Mouse (Mus musculus) embryonic facial prominence, embryonic 12.5 days (tissue): Measurements from ENCODE around the gene Elavl4. TPM values are rescaled to one million over a fixed set of nuclear protein-coding genes. Genes with fewer than 3 reads are reported as not detected.

Source experiments
- ATAC-seq: fragments of 200-750 bp; cut with Nextera tagmentation; 2 replicates; pipeline ENCODE4 v1.8.0; 2017; ENCODE audit not compliant: insufficient number of reproducible peaks, insufficient read depth, low FRiP score, low TSS enrichment
- H3K27ac ChIP-seq: fragments of 300-500 bp; sonication (generic); 2 replicates; pipeline ENCODE4 v1.5.1; 2016; ENCODE audit warnings: mild to moderate bottlenecking
- H3K27me3 ChIP-seq: fragments of 300-500 bp; sonication (generic); 2 replicates; pipeline ENCODE4 v1.6.1; 2016; ENCODE audit warnings: mild to moderate bottlenecking, moderate library complexity
- H3K36me3 ChIP-seq: fragments of 300-500 bp; sonication (generic); 2 replicates; pipeline ENCODE4 v1.6.1; 2016; ENCODE audit warnings: mild to moderate bottlenecking
- H3K4me1 ChIP-seq: fragments of 300-500 bp; sonication (generic); 2 replicates; pipeline ENCODE4 v1.6.1; 2016
- H3K4me2 ChIP-seq: fragments of 300-500 bp; sonication (generic); replicated peaks from 2 replicates; pipeline ENCODE4 v1.6.1; 2016; ENCODE audit warnings: mild to moderate bottlenecking, moderate library complexity
- H3K4me3 ChIP-seq: fragments of 300-500 bp; sonication (generic); 2 replicates; pipeline ENCODE4 v1.5.1; 2016; ENCODE audit warnings: mild to moderate bottlenecking
- H3K9ac ChIP-seq: fragments of 300-500 bp; sonication (generic); 2 replicates; pipeline ENCODE4 v1.6.1; 2016; ENCODE audit warnings: mild to moderate bottlenecking, moderate library complexity
- H3K9me3 ChIP-seq: fragments of 300-500 bp; sonication (generic); 2 replicates; pipeline ENCODE4 v1.6.1; 2016; ENCODE audit warnings: mild to moderate bottlenecking, moderate library complexity
- WGBS: fragments of 180-500 bp; shearing (Covaris S2); methylation state at CpG from one replicate; pipeline ENCODE4 v1.1.7; 2016; 5-methylcytosine and 5-hydroxymethylcytosine counted together
- polyA plus RNA-seq: library from polyadenylated mRNA; unstranded; fragments of >200 nt; fragmentation: Nextera tagmentation; extraction: Ambion mirVana; gene quantifications from 2 replicates; pipeline ENCODE4 v1.2.1, GENCODE M21; 2016

Gene Elavl4
- polyA plus RNA-seq, 1 experiment from 2014 or later, result 64.8 TPM

DNA sequence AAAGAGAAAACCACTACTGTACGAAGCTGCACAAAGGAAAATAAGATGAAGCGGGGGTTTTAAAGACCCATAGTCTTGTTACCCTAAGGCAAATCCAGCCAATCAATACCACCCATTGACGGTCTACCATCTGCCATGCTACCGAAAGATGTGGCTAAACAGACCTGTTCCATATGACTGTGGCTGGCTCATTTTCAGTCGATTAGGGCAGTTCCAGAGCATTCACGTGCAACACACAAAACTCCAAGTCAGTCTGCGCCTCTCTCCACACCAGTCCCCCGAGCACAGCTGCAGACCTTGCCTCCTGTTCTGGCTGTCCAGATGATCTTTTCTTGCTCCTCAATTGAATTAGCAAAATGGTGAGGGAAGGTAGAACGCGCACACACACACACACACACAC, 59.2 kb downstream of the Elavl4 start:
- Histone ChIP-seq H3K9me3 (no peaks in the 10 kb centered on the region), H3K36me3 (no peaks in the 10 kb centered on the region), H3K27ac (no peak overlapping the region), H3K9ac (no peak overlapping the region), H3K4me1 (no peaks in the 10 kb centered on the region), H3K27me3 (no peaks in the 10 kb centered on the region), H3K4me3 (no peak overlapping the region), H3K4me2 (no peak overlapping the region)
- ATAC-seq, result peak; percentile 60; the same call in 1 of the 2 replicates
- WGBS, result 22% methylated on average over 10 of the region's 10 CpGs

DNA sequence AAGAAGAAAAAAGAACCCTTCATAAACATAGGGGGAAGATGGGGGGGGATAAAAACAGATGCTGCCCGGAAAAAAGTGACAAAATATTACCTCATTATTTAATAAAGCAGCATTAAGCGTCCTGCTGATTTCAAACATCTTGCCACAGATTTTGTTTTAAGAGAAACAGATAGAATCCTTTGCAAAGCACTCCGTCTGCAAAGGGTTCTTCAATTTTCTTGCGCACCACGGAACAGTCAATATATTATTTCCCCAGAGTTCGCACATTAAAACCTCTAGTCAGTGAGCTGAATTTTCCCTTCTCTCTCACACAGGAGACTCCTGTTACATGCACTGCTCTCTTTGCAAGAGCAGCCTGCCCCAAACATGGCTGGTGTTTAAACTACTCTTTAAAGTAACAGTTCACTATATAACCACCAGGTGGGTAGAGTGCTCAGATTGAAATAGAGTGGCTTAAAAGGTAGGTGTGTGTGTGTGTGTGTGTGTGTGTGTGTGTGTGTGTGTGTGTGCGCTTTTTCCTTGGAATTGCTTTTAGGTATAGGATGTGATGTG, 61.1 kb downstream of the Elavl4 start:
- Histone ChIP-seq H3K4me3 (no peak overlapping the region), H3K9me3 (no peaks in the 10 kb centered on the region), H3K27me3 (no peaks in the 10 kb centered on the region), H3K36me3 (no peaks in the 10 kb centered on the region), H3K4me1 (0 out of 2 replicates have a peak, but pooled peaks cover 5% of the 10 kb centered on the region), H3K9ac (no peak overlapping the region), H3K27ac (no peak overlapping the region), H3K4me2 (no peak overlapping the region)
- ATAC-seq, result no peak
- 69% methylated on average over 7 of the region's 7 CpGs for WGBS

DNA sequence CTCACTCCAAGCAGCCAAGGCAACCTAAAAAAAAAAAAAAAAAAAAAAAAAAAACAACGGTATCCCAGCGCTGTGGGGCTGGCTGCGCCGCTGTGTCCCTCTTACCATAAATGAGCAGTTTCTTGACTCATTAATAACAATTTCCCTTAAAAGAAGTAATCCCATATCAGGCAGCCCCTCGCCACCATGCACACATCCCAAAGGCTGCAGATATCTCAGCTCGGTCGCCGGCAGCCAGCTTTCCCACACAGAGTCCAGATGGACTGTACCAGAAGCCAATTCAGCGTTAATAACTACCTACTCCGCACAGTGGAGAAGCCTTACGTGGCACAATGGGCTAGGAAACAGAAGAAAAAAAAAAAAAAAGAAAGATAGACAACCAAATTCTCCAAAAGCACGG, 61.7 kb downstream of the Elavl4 start:
- no peak overlapping the region for H3K4me2 ChIP-seq
- no peak overlapping the region for H3K4me3 ChIP-seq
- H3K9ac ChIP-seq, result no peak overlapping the region
- H3K36me3 ChIP-seq, result no peaks in the 10 kb centered on the region
- no peaks in the 10 kb centered on the region for H3K9me3 ChIP-seq
- 55% methylated on average over 12 of the region's 12 CpGs for WGBS
- no peak for ATAC-seq
- 0 out of 2 replicates have a peak, but pooled peaks cover 5% of the 10 kb centered on the region for H3K4me1 ChIP-seq
- no peak overlapping the region for H3K27ac ChIP-seq
- H3K27me3 ChIP-seq, result no peaks in the 10 kb centered on the region

DNA sequence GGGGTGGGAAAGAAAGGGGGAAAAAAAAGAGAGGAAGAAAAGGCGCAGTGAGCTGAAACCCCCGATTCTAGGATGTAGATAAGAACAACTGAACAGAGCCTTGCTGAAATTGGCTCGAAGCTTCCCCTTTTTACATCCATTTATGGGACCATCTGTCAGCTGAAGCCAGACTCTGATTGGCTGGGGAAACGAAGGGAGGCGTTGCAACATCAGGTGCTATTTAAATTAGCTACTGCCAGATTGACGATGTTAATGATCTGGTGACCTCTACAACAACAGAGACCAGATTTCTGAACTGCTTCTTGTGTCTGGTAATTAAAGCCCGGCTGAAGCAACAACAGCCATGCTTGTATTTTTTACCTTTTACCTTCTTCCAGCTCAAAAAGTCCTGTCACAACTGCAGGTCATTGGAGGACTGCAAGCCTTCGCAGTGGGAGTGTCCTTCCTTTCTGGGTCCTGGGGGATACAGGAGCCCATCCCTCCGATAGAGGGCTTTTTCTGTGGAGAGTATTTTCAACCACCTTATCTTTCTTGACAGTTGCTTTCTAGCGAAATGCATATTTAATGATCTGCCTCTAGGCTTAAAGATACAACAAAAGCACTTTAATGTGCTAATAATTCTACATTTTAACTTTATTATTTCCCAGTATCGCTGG, 64.2 kb downstream of the Elavl4 start:
- H3K27me3 ChIP-seq, result no peaks in the 10 kb centered on the region
- no peak overlapping the region for H3K27ac ChIP-seq
- no peaks in the 10 kb centered on the region for H3K36me3 ChIP-seq
- H3K4me2 ChIP-seq, result no peak overlapping the region
- no peak overlapping the region for H3K9ac ChIP-seq
- no peaks in the 10 kb centered on the region for H3K9me3 ChIP-seq
- 0 out of 2 replicates have a peak, but pooled peaks cover 5% of the 10 kb centered on the region for H3K4me1 ChIP-seq
- WGBS, result 28% methylated on average over 11 of the region's 11 CpGs
- H3K4me3 ChIP-seq, result no peak overlapping the region
- ATAC-seq, result no peak

DNA sequence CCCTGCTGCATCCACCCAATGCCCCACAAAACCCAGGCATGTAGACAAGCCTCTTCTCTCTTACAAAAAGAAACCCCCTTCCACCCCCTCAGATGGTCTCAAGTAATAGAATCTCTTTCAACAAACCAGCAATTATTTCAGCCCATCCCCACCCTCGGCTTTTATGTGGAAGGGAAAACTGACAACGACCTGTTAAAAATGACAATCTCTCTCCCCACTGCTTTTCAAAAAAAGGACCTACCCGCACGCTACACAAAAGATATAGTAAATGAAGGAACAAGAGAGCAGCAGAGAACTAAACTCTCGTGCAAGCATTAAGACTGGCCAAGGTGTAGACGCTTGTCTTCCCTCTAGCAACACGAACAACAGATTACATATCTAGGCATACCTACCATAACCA, 64.9 kb downstream of the Elavl4 start:
- peak overlapping the region; percentile 21 for H3K4me3 ChIP-seq
- H3K36me3 ChIP-seq, result no peaks in the 10 kb centered on the region
- peak overlapping the region; percentile 26; the same call in 1 of the 2 replicates for H3K4me2 ChIP-seq
- 58% methylated on average over 7 of the region's 7 CpGs for WGBS
- ATAC-seq, result 0 out of 2 replicates have a peak, but pooled peaks have one; percentile 6
- peak overlapping the region; percentile 36; the same call in 1 of the 2 replicates for H3K27ac ChIP-seq
- no peak overlapping the region for H3K9ac ChIP-seq
- H3K9me3 ChIP-seq, result no peaks in the 10 kb centered on the region
- H3K4me1 ChIP-seq, result 0 out of 2 replicates have a peak, but pooled peaks cover 5% of the 10 kb centered on the region
- no peaks in the 10 kb centered on the region for H3K27me3 ChIP-seq

DNA sequence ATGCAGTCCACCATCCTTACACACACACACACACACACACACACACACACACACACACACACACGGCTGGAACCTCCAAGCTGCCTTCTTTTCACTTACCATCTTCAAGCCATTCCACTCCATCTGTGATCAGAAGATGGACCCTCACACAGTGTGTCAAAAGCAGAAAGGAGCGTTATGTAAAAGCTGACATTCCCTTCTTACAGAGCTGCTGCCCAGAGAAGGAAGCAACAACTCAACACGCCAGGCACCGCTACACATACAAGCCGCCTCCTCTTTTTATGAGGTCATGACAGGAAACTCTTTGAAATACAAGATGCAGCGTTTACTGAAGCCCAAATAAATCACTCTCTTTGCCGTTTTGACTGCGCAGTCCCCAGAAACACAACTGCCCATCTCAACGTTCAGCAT, 65.3 kb downstream of the Elavl4 start:
- 0 out of 2 replicates have a peak, but pooled peaks have one; percentile 15 for ATAC-seq
- peak overlapping the region; percentile 21 for H3K4me3 ChIP-seq
- peak overlapping the region; percentile 36; the same call in 1 of the 2 replicates for H3K27ac ChIP-seq
- WGBS, result 41% methylated on average over 9 of the region's 9 CpGs
- H3K36me3 ChIP-seq, result no peaks in the 10 kb centered on the region
- H3K27me3 ChIP-seq, result no peaks in the 10 kb centered on the region
- H3K9me3 ChIP-seq, result no peaks in the 10 kb centered on the region
- H3K4me1 ChIP-seq, result 0 out of 2 replicates have a peak, but pooled peaks cover 5% of the 10 kb centered on the region
- H3K9ac ChIP-seq, result 0 out of 2 replicates have a peak overlapping the region, but pooled peaks have one; percentile 4
- H3K4me2 ChIP-seq, result peak overlapping the region; percentile 26

DNA sequence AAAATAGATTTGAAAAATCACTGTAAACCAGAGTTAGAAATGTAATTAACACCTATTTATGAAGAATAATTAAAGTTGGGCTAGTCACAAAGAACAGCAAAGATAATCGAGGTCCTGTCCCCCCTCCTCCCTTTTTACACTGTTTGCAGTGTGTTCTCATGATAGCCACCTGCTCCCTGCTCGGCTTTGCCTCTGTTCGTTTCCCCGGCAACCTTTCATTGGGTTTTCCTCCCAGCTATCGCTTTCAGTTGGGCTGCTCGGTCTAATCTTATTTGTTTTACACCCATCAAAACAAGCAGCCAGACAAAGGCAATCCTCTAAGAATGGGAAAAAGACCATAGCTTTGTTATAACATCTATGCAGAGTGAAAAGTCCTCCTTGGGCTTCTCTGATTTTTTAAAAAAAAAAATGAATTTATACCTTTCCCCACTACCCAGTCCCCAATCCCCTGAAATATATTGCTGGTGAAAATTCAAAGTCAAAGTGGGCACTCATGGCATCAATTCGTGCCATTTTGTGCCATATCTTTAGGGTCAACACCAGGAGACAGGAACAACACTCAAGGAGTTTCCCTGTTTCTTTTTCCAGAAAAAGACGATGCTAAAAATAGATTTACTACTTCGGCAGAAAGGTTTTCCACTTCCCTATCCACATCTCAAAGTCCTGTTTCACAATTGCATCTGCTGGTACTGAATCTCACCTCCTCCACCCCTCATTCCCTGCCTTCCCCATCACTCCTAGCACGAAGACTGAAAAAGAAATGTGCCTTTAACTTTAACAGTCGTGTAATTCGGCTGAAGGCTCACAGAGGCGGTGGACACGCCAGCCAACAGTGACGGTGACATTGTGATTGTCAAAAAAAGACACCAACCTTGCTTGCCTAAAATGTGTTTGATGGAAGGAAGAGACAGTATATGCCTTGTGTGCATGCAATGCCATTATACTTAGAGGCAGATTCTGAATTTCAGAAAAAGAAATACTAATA, 66.1 kb downstream of the Elavl4 start:
- H3K4me3 ChIP-seq, result peak overlapping the region; percentile 21
- no peaks in the 10 kb centered on the region for H3K27me3 ChIP-seq
- no peak for ATAC-seq
- no peaks in the 10 kb centered on the region for H3K36me3 ChIP-seq
- H3K9me3 ChIP-seq, result no peaks in the 10 kb centered on the region
- 0 out of 2 replicates have a peak overlapping the region, but pooled peaks have one; percentile 26 for H3K4me2 ChIP-seq
- H3K27ac ChIP-seq, result peak overlapping the region; percentile 51; the same call in 1 of the 2 replicates
- H3K9ac ChIP-seq, result 0 out of 2 replicates have a peak overlapping the region, but pooled peaks have one; percentile 4
- H3K4me1 ChIP-seq, result 0 out of 2 replicates have a peak, but pooled peaks cover 5% of the 10 kb centered on the region
- 30% methylated on average over 15 of the region's 15 CpGs for whole genome bisulfite sequencing

DNA sequence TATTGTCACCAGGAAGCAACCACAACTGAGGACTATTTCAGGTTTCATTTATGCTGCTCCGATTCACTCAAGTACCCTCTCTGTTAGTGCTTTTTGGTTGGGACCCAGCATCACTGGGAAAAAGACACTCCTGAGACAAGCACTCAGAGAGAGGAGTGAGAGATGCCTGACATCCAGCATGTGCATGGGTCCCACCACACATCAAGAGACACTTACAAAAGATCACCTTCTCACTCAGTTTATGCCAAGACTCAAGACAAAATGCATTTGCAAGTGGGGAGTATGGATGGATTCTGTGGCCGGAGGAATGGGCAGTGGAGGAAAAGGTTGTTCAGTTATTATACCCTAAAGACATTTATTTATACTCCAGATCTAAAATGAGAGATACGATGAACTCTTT, 67.3 kb downstream of the Elavl4 start:
- Histone ChIP-seq H3K9ac (no peak overlapping the region), H3K4me1 (0 out of 2 replicates have a peak, but pooled peaks cover 5% of the 10 kb centered on the region), H3K9me3 (no peaks in the 10 kb centered on the region), H3K27me3 (no peaks in the 10 kb centered on the region), H3K36me3 (no peaks in the 10 kb centered on the region), H3K27ac (no peak overlapping the region), H3K4me2 (no peak overlapping the region), H3K4me3 (no peak overlapping the region)
- no peak for ATAC-seq
- 89% methylated on average over 3 of the region's 3 CpGs for WGBS

DNA sequence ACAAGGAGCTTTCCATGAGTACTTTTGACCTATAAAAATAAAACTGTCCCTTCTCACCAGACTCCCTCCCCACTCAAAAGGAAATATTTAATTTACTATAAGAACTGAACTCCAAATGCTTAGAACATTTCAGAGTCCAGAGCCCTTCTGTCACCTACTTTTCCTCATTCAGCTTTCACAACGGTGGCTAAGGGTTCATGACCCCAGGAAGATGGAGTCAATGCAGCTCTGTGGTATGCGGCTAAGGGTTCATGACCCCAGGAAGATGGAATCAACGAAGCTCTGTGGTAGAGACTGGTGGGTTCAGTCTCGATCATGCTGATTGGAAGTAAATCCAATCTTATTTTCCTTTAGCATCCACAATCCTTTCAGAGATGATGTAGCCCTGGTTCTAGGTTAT, 81.7 kb downstream of the Elavl4 start:
- WGBS, result 12% methylated on average over 4 of the region's 4 CpGs
- no peak for ATAC-seq
- H3K4me1 ChIP-seq, result no peaks in the 10 kb centered on the region
- no peaks in the 10 kb centered on the region for H3K36me3 ChIP-seq
- H3K9me3 ChIP-seq, result no peaks in the 10 kb centered on the region
- no peak overlapping the region for H3K4me3 ChIP-seq
- H3K27ac ChIP-seq, result no peak overlapping the region
- no peak overlapping the region for H3K4me2 ChIP-seq
- no peaks in the 10 kb centered on the region for H3K27me3 ChIP-seq
- no peak overlapping the region for H3K9ac ChIP-seq

DNA sequence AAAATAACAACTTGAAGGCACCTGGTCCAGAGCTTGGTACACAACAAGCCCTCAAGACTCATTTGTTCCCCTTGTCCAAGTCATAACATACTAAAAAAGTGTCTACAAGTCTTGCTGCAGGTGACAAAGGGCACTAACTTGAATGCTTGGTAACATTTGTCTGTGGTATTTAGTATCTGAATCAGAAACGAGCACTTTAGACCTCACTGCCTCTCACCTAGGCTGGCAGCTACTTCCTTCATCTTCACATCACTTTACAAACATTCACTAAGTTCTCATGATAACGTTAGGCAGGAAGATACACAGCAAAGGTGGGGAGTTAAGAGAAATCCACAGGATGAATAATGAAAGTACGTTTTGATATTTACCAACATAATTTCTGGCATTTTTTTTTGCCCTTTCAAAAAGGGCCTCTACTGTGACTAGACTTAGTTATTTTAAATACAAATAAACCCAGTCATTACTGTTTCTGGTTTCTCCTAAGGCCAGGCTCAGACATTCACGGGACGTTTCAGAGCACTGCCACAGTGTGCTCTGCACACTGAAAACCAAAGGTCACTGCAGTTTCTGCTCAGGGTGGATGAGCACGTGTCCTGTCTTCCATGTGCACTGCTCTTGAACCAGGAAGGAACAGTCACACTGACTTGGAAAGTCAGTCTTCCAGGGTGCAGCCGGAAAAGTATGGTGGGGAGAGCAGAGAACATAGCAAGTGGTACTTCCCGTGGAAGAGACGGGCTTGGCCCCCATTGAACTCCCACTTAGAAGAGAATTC, 84.7 kb downstream of the Elavl4 start:
- 67% methylated on average over 9 of the region's 9 CpGs for WGBS
- Histone ChIP-seq H3K27me3 (no peaks in the 10 kb centered on the region), H3K27ac (no peak overlapping the region)

More for the DNA sequence above, 84.7 kb downstream of the Elavl4 start:
- H3K9me3 ChIP-seq, result no peaks in the 10 kb centered on the region
- no peak overlapping the region for H3K4me3 ChIP-seq
- no peak for ATAC-seq
- no peak overlapping the region for H3K4me2 ChIP-seq
- no peaks in the 10 kb centered on the region for H3K4me1 ChIP-seq
- H3K36me3 ChIP-seq, result no peaks in the 10 kb centered on the region
- H3K9ac ChIP-seq, result no peak overlapping the region
